Mouse (Mus musculus) frontal cortex, adult 2 months (tissue): ENCODE results near the gene Galnt10. TPM values are rescaled to one million over a fixed set of nuclear protein-coding genes. Genes with fewer than 3 reads are reported as not detected.

Source experiments
- DNase-seq, 2 experiments: peaks; one replicate each; pipeline ENCODE4 v3.0.0; 2022; ENCODE audit warnings: low spot score in 1 of 2; ENCODE audit errors: extremely low spot score in 1 of 2
- polyA plus RNA-seq: library from polyadenylated mRNA; depleted of rRNA; stranded (reverse); fragments of >200 nt; gene quantifications from 2 replicates; pipeline ENCODE4 v1.2.3, GENCODE M21; 2012

Gene Galnt10
- polyA plus RNA-seq, 1 experiment, result 9.7 TPM

DNA sequence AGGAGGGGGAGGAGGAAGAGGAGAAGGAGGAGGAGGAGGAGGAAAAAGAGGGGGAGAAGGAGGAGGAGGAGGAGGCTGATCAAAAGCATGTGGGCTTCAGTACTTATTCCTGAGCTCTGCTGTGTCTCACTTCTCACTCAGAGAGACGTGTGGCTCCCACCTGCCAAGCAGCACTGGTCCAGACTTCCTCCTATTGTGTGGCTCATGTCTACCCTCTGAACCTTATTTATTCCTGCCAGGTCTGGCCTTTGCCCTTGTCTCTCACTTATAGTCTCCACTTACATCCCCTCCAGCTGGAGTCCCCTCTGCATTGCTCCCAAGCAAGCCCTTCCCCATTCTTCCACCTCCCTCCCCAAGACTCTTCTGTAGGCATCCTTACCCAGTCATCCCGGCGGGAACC is 72.2 kb downstream of the Galnt10 start:
- no peak for DNase-seq

DNA sequence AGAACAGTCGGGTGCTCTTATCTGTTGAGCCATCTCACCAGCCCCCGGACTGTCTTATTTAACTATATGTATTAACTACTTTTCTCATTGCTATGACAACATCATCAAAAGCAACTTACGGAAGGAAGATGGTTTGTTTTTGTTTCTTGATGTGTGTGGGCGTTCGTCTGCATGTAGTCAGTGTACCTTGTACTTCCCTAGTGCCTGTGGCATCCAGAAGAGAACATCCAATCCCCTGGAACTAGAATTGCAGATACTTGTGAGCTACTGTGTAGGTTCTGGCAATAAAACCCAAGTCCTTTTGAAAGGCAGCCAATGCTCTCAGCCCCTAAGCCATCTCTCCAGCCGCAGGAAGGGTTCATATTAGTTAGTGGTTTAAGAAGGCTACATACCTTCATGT is 72.8 kb downstream of the Galnt10 start:
- DNase-seq, result no peak

DNA sequence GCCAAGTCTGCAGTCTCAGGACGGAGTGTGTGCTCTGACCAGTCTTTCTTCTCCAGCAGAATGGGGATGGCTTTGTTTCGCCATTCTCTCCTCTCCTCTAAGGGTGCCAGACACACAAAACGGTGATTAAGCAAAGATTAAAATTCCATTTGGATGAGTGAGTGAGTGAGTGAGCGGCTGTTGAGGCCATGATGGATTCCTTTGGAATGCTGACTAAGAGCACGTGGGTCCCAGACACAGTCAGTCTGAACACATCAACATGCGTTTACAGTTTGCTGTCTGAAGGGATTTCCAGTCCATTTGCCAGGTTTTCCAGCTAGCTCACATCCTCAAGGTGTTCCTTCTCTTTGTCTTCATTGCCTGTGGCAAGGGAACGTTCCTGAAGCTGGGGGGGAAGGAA is 74.4 kb downstream of the Galnt10 start:
- DNase-seq, result no peak

DNA sequence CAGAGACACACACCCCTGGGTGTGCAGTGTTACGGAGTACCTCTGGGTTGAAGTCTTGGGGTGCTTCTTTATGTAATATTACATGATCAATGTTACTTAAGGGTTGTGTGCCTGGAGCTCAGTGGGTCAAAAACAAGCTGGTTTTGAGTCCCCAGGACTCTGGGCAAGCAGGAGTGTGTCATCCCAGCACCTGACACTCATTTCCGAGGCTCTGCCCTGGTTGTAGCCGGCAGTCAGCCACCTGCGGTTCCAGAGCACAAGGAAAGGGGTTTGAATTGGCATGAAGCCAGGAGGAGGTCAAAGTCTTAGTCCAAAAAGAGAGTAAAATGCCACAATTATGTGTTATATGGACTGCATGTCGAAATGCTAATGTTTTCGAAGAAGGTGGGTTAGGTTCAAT is 74.8 kb downstream of the Galnt10 start:
- no peak for DNase-seq

- DNase-seq, result no peak
Measured at GRCm38 (mm10) chr11:57724791-57725463, 79.7 kb downstream of the Galnt10 start.

DNA sequence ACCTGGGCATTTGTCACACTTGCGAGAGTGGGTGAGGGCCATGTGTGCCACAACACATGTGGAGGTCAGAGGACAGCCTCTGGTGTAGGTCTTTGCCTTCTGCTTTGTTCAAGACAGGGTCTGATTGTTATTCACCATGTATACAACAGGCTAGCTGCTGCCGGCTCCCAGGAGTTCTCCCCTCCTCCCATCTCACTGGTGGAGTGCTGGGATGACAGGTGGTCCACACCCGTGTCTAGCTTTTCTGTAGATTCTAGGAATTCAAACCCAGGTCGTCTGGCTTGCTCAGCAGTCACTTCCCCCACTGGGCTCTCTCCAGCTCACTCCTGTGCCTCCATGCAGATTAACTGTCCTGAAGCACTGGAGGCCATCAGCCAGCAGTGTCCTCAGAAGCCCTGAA is 80.7 kb downstream of the Galnt10 start:
- no peak for DNase-seq

- DNase-seq, result peak; percentile 16 to 58
Measured at GRCm38 (mm10) chr11:57727303-57727969, 82.2 kb downstream of the Galnt10 start.

- DNase-seq, result no peak
Measured at GRCm38 (mm10) chr11:57732410-57733281, 87.4 kb downstream of the Galnt10 start.

DNA sequence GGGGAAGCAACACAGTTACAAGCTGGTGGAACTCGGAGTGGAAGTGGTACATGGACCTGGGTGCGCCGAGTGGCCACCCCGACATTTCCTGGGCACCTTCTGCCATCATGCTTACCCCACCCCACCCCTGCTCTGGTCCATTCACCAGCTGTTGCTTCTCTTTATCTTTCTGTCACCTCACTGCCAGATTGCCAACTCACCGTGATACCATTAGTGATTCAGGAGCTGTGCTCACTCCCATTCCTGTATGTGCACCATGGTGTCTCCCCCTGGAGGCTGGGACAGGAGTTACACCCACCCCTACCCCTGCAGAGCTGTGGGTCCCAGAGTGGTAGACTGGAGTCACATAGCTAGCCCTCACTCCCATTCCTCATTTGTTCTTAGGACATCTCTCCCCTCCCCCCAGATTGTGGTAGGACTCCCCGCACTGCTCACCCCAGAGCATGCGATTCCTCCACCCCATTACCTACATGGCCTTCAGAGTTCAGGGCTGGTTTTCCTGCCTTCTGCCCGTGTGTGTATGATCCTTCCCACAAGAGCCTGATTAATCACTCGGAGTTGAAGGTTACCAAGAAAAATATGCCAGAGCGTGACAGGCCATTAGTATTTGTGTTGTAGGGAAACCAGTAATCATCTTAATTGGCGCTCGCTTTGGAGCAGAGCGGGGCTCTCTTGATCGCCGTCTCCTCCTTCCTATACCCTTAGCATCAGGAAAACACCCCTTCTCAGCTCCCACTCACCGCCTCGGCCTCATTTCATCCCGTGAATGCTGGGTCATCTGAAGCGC is 102.2 kb downstream of the Galnt10 start:
- peak in 1 of 2 experiments; percentile 19 for DNase-seq

DNA sequence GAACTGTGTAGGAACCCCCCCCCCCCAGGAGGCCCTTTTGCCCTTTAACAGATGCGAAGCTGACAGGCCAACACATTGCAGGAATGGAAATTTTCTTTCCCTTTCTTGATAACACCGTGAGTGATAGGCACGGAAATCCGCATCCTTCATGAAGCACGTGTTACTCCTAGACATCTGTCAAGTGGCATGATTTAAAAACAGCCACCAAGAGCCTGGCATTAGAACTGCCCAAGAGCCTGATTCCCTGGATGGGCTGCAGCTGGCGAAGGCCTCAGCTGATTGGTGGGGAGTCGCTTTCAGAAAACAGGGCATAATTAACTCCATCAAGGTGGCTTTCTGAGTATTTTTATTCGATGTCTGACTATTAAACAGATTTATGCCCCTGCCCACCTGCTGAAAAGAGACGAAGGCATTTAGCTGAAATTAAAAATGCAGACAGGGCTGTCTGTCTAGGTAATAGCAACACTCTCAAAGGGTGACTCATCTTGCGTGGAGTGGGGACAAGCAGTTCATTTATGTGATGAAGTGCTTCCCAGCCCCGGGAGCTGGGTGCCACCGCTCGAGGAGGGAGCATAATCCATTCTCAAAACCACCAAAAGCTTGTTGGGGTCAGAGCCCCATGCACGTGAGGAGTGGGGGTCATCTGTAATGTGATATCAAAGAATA is 108.4 kb downstream of the Galnt10 start:
- peak in 1 of 2 experiments; percentile 23 for DNase-seq

- no peak for DNase-seq
Measured at GRCm38 (mm10) chr11:57758621-57759020, 113.4 kb downstream of the Galnt10 start.

GRCm38 (mm10) chr11:57760509-57761058 is 115.3 kb downstream of the Galnt10 start:
- no peak for DNase-seq

- no peak for DNase-seq
Measured at GRCm38 (mm10) chr11:57761347-57761746, 116.1 kb downstream of the Galnt10 start.

GRCm38 (mm10) chr11:57764124-57764523 is 118.9 kb downstream of the Galnt10 start:
- DNase-seq, result no peak

DNA sequence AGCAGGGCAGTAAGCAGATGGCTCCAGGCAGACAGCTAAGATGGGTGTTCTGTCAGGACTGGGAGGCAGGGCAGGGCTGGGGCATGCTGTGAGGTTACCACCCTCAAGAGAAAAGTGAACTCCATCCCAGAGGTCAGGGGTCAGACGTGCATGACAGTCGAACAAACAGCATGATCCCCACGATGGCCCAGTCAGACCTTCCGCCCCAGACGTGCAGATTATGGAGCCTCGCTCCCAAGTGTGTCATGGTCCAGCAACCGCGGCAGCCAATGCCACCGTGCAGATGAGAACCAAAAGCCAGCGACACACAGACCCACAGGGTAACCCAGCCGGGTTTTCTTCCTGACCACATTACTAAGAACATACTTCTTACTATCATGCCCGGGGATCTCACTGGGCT is 121.4 kb downstream of the Galnt10 start:
- DNase-seq, result no peak

DNA sequence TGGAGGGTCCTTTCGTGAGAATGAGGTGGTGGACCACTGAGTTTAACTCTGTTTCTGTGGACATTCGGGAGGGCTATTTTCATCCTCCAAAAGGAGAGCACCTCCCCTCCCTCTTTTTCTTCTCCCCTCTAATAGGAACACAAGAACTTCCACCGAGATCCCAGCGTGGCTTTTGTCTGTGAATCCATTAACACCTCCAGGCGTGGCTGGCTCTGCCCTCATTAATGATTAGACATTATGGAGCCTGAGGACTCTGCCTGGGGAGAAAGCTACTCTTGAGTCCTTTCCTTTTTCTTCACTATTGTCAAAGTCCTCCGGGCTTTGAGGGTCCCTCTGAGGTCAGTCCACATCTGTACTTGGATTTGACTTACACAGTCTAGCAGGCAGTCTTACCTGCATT is 121.9 kb downstream of the Galnt10 start:
- DNase-seq, result no peak

DNA sequence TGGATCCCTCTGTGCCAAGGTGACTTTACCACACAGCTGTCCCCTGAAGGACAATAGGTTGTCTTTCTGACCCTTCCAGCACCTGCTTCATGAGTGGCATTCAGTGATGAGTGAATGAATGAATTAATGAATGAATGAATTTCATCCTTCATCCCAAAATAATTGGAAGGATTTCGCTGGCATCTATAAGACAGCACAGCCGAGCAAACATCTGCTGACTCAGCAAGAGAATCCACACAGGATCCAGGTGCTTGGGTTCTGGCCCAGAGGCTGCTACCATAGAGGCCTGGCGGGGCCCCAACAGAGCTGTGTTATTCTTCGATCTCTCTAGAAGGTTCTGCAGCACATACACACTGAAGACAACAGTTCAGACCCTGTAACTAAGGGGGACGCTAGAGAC is 125.5 kb downstream of the Galnt10 start:
- no peak for DNase-seq

- no peak for DNase-seq
Measured at GRCm38 (mm10) chr11:57771676-57772075, 126.4 kb downstream of the Galnt10 start.

- no peak for DNase-seq
Measured at GRCm38 (mm10) chr11:57773479-57773878, 128.2 kb downstream of the Galnt10 start.

GRCm38 (mm10) chr11:57773936-57774335 is 128.7 kb downstream of the Galnt10 start:
- peak in 1 of 2 experiments; percentile 10 for DNase-seq
